Mouse (Mus musculus) olfactory bulb, adult 2 months (tissue): ENCODE data around the gene Mterf4.

Experiments
- CTCF ChIP-seq: fragments of 200-500 bp; IDR thresholded peaks from 2 replicates; pipeline ENCODE4 v1.5.1; 2012; ENCODE audit warnings: low read depth, mild to moderate bottlenecking, low read length, moderate library complexity; ENCODE audit not compliant: insufficient read depth
- POLR2A ChIP-seq: fragments of 200-500 bp; IDR thresholded peaks from 2 replicates; pipeline ENCODE4 v1.6.1; 2012; ENCODE audit warnings: mild to moderate bottlenecking, low read depth, low read length, moderate library complexity; ENCODE audit not compliant: insufficient read depth

DNA sequence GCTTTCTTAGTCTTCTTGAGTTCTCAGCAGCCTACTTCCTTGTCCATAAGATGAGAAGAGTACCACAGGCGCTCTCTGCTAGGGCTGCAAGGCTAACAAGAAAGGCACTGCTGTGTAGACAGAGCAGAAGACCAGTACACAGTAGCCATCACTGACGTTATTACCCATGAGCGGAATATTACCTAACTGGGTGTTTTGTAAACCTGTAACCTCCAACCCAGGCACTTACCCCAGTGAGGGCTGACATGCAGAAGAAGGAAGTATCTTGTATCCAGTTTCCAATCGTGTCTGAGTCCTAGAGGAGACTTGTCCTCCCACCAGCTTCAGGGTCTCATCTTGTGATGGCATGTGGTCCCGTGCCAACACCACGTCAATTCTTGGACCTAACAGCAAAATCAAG, 18.3 kb upstream of the Mterf4 start:
- TF ChIP-seq CTCF (no peak), POLR2A (no peak)
